Mouse (Mus musculus) C2C12 (cell line): ENCODE data around the gene Pkhd1.

Experiments
- CEBPB ChIP-seq: IDR thresholded peaks from one replicate; pipeline ENCODE4 v1.6.1; 2011; ENCODE audit warnings: low read depth, mild to moderate bottlenecking, control low read depth, moderate library complexity
- CTCF ChIP-seq: IDR thresholded peaks from one replicate; pipeline ENCODE4 v1.5.1; 2011; ENCODE audit not compliant: control insufficient read depth, insufficient read depth, insufficient read length
- FOSL1 ChIP-seq: IDR thresholded peaks from one replicate; pipeline ENCODE4 v1.8.0; 2011; ENCODE audit warnings: mild to moderate bottlenecking, low read length; ENCODE audit not compliant: poor library complexity, insufficient read depth, severe bottlenecking
- MAX ChIP-seq: IDR thresholded peaks from one replicate; pipeline ENCODE4 v1.6.1; 2011; ENCODE audit warnings: mild to moderate bottlenecking, control low read depth
- MYOD1 ChIP-seq: IDR thresholded peaks from one replicate; pipeline ENCODE4 v1.6.1; 2011; ENCODE audit warnings: low read depth; ENCODE audit not compliant: control insufficient read depth, insufficient read length
- MYOG ChIP-seq: IDR thresholded peaks from one replicate; pipeline ENCODE4 v1.6.1; 2011; ENCODE audit not compliant: control insufficient read depth, insufficient read length; ENCODE audit errors: extremely low read depth
- USF1 ChIP-seq: IDR thresholded peaks from one replicate; pipeline ENCODE4 v1.6.1; 2011; ENCODE audit warnings: low read depth, mild to moderate bottlenecking, control low read depth, moderate library complexity

DNA sequence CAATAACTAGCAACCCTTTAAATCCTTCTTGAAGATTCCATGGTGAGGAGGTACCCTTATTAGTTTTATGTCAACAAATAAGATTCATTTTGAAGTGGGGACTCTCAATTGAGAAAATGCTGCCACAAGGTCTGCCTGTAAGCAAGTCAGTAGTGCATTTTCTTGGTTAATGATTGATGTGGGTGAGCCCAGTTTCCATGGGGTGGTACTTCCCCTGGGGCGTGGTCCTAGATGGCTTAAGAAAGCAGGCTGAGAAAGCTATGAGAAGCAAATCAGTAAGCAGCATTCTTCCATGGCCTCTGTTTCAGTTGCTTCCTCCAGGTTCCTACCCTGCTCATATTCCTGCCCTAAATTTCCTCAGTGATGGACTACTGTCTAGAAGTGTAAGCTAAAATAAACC lies 253.4 kb downstream of the Pkhd1 start:
- TF ChIP-seq CTCF (no peak), USF1 (no peak), MYOG (no peak), CEBPB (no peak), MAX (no peak), FOSL1 (no peak), MYOD1 (no peak)
